Mouse (Mus musculus): ENCODE data around the gene Bfsp1. TPM values are rescaled to one million over a fixed set of nuclear protein-coding genes. Genes with fewer than 3 reads are reported as not detected.

Gene Bfsp1
- total RNA-seq, 2 experiments from 2014 or later, result not detected

DNA sequence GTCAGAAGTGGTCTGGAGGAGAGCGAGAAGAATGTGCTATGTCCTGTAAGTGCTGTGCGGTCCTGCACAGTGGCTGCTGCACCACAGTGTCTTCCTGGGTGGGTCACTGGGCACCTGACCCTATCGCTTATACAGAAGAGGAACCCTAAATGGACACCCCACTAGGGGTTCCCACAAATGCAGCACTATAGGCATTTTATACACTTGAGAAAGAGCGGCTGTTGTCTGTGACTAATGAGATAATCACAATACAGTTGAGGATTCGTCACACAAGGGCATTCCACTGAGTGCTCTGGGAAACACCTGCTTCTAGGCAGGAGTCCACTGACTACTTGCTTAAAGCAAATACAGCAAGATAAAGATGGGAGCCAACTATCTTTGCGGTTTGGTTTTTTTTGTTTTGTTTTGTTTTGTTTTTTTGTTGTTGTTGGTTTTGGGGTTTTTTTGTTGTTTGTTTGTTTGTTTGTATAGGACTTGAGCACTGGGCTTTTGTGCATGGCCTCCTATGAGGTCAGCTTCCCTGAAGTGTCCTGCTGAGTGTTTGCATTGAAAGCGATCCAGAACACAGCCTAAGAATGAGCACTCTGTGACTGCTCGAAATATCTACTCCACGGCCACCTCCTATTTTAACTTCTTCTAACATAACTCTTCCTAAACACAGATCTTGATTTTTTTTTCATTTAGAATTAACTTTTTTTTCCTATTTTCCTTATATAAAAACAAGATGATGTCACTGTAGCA lies 55.9 kb downstream of the Bfsp1 start:
- no peak for ATAC-seq (replicated peaks; ENCODE audit: low FRiP score, low TSS enrichment, poor library complexity, severe bottlenecking)

GRCm38 (mm10) chr2:143806140-143806923 lies 56.6 kb downstream of the Bfsp1 start:
- no peak for ATAC-seq (replicated peaks; ENCODE audit: low FRiP score, low TSS enrichment, poor library complexity, severe bottlenecking)

DNA sequence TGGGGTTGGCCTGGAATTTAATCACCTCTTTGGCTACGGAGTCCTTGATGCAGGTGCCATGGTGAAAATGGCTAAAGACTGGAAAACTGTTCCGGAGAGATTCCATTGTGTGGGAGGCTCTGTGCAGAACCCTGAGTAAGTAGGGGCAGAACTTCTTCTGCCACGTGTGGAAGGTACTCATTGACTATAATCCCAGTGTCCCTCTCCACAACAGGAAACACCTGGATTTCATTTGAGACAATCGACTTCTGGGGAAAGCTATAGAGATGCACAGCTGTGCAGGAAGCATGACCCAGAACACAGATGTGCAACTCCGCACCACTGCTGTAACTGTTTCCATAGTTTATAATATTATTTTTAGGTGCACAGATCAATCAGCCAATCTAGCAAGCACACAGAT lies 61.9 kb downstream of the Bfsp1 start:
- ATAC-seq (replicated peaks; ENCODE audit: low FRiP score, low TSS enrichment, poor library complexity, severe bottlenecking), result no peak

- ATAC-seq (replicated peaks; ENCODE audit: low FRiP score, low TSS enrichment, poor library complexity, severe bottlenecking), result no peak
Measured at GRCm38 (mm10) chr2:143796335-143797013, 66.5 kb downstream of the Bfsp1 start.

DNA sequence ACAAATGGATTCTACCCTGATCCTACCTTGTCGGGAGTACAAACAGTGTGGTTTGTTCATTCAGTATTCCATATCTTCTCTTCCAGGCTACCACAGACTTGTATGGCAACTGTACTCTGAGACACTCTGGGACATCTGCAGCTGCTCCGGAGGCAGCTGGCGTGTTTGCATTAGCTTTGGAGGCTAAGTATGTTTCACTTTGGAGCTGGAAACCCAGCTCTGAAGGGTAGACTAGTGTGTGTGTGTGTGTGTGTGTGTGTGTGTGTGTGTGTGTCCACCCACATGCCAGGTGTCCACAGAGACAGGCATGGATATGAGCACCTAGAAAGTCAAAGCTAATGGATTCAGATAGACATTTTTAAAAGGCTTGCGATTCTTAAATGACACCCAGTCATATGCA lies 67.1 kb downstream of the Bfsp1 start:
- ATAC-seq (replicated peaks; ENCODE audit: low FRiP score, low TSS enrichment, poor library complexity, severe bottlenecking), result no peak

DNA sequence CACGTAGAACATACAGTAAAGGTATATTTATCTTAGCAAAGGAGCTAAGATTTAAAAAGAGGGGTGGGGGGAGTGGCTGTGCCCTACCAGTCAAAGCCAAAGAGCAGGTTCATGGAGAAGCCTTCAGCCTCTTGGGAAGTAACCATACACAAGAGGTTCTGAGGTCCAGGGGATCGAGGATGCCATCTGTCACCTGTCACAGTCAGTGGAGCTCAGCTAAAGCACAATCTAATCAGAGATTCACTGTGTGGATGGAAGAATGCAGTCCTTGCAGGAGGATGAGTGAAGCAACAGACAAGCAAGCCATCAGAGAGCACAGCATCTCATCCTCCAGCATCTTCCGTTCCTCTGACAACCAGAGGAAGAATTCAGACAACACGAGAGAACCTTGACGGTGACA lies 73.1 kb downstream of the Bfsp1 start:
- ATAC-seq (replicated peaks; ENCODE audit: low FRiP score, low TSS enrichment, poor library complexity, severe bottlenecking), result no peak

DNA sequence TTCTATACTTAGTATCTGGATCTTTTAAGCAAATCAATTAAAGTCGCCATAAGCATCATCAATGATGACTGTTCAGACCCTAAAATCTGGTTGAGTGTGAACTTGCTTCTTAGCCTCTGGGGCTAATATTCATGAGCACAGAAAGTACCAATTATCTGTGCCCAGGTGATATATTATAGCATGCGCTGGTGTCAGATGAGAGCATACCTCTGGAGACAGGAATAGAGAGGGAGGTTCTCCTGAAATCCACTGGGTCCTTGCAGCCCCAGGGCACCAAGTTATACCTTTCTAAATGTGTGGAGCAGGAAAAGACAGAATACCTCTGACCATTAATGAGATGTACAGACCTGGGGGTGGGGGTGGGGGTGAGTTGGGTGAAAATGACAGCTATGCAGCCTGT lies 82.7 kb downstream of the Bfsp1 start:
- no peak for ATAC-seq (replicated peaks; ENCODE audit: low FRiP score, low TSS enrichment, poor library complexity, severe bottlenecking)

Other genes with a start within 250 kb of the Bfsp1 start
- gene Dstn, start 52.1 kb upstream of the Bfsp1 start, total RNA-seq (2014; fragmentation: Nextera tagmentation), result 57.0 and 76.7 TPM in 2 replicates
- gene Dstn, start 52.1 kb upstream of the Bfsp1 start, total RNA-seq (2017), result 102 and 166 TPM in 2 replicates
- 107 and 111 TPM in 2 replicates for gene Rrbp1, start 148.1 kb upstream of the Bfsp1 start, total RNA-seq (2014; fragmentation: Nextera tagmentation)
- 91.8 and 92.1 TPM in 2 replicates for gene Rrbp1, start 148.1 kb upstream of the Bfsp1 start, total RNA-seq (2017)
- gene Banf2, start 169.9 kb upstream of the Bfsp1 start, total RNA-seq (2014; fragmentation: Nextera tagmentation), result not detected in 2 replicates
- not detected in 2 replicates for gene Banf2, start 169.9 kb upstream of the Bfsp1 start, total RNA-seq (2017)

Measured in megakaryocyte-erythroid progenitor cell, adult 5-6 weeks (primary cell).